Mouse (Mus musculus) bone marrow, adult 2 months (tissue): ENCODE measurements around the gene Ptpa. TPM values are rescaled to one million over a fixed set of nuclear protein-coding genes. Genes with fewer than 3 reads are reported as not detected.

Source experiments
- H3K27ac ChIP-seq: fragments of 200-500 bp; 2 replicates; pipeline ENCODE4 v1.5.1; 2012; ENCODE audit warnings: low read depth, mild to moderate bottlenecking, control low read depth, inconsistent platforms, low read length; ENCODE audit not compliant: control insufficient read depth, poor library complexity, insufficient read depth
- H3K4me1 ChIP-seq: fragments of 200-500 bp; 2 replicates; pipeline ENCODE4 v1.6.1; 2011; ENCODE audit warnings: low read length; ENCODE audit not compliant: control insufficient read depth, insufficient read depth
- H3K4me3 ChIP-seq: fragments of 200-500 bp; replicated peaks from 2 replicates; pipeline ENCODE3; 2011; ENCODE audit warnings: mild to moderate bottlenecking, low read depth, low read length, control low read depth; ENCODE audit not compliant: control insufficient read depth
- CTCF ChIP-seq: fragments of 200-500 bp; IDR thresholded peaks from 2 replicates; pipeline ENCODE4 v1.5.1; 2011; ENCODE audit warnings: low read length, control low read depth; ENCODE audit not compliant: control insufficient read depth, insufficient read depth
- POLR2A ChIP-seq: fragments of 200-500 bp; IDR thresholded peaks from 2 replicates; pipeline ENCODE4 v1.6.1; 2011; ENCODE audit warnings: low read depth, mild to moderate bottlenecking, control low read depth, low read length, borderline replicate concordance; ENCODE audit not compliant: control insufficient read depth
- WGBS: fragments of 180-500 bp; shearing (Covaris S2); methylation state at CpG from one replicate; pipeline ENCODE4 v1.1.7; 2018; 5-methylcytosine and 5-hydroxymethylcytosine counted together
- polyA plus RNA-seq: library from polyadenylated mRNA; stranded (reverse); fragments of >200 nt; gene quantifications from 2 replicates; pipeline ENCODE4 v1.2.4, GENCODE M21; 2011; ENCODE audit warnings: low replicate concordance; ENCODE audit not compliant: missing spikeins, insufficient read depth, insufficient read length

Gene Ptpa
- polyA plus RNA-seq, result 199 and 273 TPM in 2 replicates

DNA sequence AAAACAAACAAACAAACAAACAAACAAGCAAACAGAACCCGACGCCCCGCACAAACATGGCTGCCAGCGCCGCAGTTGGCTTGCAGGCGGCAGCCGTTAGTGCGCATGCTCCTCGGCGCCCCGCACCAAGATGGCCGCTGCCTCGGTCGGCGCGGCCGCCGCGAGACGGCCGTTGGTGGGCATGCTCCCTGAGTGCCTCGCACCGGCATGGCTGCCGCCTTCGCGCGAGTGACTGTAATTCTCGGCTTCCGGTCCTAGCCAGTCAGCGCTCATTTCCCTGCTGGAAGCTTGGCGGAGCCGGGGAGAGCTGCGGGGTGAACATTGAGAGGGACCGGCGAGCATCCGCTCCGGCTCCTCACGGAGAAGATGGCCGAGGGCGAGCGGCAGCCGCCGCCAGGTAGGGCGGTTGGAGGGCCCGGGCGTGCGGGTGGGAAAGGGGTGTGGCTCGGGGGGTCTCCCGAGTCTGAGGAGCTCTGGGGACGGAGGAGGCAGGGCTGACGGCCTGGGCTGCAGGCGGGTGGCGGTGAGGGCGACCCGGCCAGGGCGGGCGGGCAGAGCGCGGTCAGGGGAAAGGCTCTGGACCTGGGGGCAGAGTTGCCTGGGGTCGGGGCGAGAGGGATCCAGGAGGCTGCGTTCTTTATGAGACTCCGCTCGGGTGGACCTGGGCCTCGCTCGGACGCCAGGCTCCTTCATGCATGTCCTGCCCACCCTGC is at the start of gene Ptpa:
Gene Ptpa, plus strand, starts transcription at position 104 of the 713 bp plus-strand sequence.
- WGBS, result under 1% methylated on average over 67 of the region's 67 CpGs
- TF ChIP-seq CTCF (no peak), POLR2A (peak; percentile 99)
- Histone ChIP-seq H3K4me1 (no peaks in the 10 kb centered on the region; the same call in 1 of the 2 replicates), H3K27ac (peak within 1 kb of the TSS; percentile 89), H3K4me3 (peak within 1 kb of the TSS; percentile 99)

DNA sequence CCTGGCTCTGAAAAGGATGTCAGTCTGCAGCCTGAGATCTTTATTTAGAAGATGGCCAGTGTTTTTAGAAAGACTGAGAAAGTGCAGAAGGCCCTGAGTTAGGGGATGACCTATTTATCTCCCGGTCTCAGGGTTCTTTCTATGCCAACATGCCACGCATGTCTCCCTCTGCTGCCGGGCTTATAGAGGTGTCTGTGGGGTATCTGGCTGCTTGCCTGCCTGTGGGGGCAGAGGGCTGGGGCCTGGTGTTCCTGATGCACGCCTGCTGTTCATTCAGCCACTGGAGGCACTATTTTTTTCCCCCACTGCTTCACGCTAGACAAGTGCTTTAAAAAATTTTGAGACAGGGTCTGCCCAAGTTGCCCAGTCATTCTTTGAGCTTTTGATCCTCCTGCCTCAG is 49.6 kb upstream of the Ptpa start:
- TF ChIP-seq POLR2A (no peak), CTCF (no peak)
- Histone ChIP-seq H3K4me1 (peaks cover 2% of the 10 kb centered on the region; the same call in 1 of the 2 replicates), H3K4me3 (no peak overlapping the region), H3K27ac (no peak overlapping the region)
- WGBS, result 50% methylated on average over 5 of the region's 5 CpGs

DNA sequence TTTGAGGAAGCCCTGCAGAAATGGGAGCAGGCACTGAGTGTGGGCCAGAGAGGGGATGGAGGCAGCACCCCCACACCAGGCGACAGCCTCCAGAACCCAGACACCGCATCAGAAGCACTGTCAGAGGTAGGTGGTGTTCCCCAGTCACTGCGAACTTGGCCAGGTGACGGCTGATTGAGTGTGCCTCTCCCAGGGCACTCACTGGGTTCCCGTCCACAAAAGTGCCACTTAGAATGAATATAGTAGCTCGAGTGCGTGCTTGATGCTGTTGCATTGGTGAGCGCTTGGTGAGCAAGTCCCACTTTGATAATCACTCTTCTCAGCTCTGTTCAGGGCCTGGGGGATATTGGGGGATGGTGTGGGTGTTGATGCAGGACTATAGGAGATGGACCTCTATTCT is 44.3 kb upstream of the Ptpa start:
- WGBS, result 90% methylated on average over 8 of the region's 8 CpGs
- TF ChIP-seq POLR2A (no peak), CTCF (no peak)
- Histone ChIP-seq H3K27ac (no peak overlapping the region), H3K4me1 (no peaks in the 10 kb centered on the region), H3K4me3 (no peak overlapping the region)

DNA sequence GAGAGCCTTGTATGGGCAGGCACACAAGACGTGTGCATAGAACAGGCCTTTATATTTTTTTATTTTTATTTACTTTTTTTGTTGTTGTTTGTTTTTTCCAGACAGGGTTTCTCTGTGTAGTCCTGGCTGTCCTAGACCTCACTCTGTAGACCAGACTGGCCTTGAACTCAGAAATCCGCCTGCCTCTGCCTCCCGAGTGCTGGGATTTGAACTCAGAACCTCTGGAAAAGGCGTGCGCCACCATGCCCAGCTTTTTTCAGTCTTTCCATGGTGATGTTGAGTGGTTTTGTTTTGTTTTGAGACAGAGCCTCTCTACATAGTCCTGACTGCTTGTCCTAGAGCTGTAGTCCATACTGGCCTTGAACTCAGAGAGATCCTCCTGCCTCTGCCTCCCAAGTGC is 43.1 kb upstream of the Ptpa start:
- no peaks in the 10 kb centered on the region for H3K4me1 ChIP-seq
- 94% methylated on average over 5 of the region's 5 CpGs for WGBS
- H3K4me3 ChIP-seq, result no peak overlapping the region
- H3K27ac ChIP-seq, result no peak overlapping the region
- no peak for TF ChIP-seq POLR2A
- TF ChIP-seq CTCF, result no peak

DNA sequence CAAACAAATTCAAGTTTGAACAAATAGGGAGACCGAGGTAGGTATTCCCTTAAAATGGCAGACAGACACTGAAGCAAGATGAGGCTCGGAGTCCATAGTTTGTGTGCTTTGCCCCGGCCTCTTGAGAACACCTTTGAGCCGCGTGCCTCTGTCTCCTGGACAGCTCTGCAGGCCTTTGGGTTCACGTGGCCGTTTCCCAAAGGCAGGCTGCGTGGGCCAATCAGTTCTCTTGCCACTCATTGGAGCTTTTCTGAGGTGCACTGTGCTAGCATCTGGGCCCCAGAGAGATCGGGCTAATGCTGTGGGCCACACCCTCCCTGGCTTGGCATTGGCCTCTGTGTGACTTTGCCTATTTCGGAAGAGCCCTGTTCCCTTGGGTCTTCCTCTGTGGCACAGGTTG is 39.9 kb upstream of the Ptpa start:
- Histone ChIP-seq H3K27ac (no peak overlapping the region), H3K4me3 (no peak overlapping the region), H3K4me1 (no peaks in the 10 kb centered on the region)
- TF ChIP-seq CTCF, result no peak
- no peak for TF ChIP-seq POLR2A
- WGBS, result 84% methylated on average over 10 of the region's 10 CpGs

DNA sequence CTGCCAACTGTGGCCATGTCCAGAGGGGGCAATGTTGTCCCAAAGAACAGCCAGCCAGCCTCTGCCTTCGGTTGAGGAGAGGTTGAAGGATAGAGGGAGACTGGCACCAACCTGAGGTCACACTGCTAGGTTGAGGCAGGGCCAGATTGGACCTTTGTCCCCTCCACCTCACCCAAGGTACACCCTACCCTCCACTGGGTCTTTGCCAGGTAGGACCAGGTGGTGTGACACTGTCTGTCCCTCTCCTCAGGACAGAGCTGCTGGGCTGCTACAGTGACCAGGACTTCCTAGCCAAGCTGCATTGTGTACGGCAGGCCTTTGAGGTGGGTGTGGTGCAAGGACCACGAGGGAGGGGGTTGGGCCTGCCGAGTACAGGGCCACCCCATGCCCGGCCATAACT is 38.1 kb upstream of the Ptpa start:
- Histone ChIP-seq H3K27ac (no peak overlapping the region), H3K4me3 (no peak overlapping the region), H3K4me1 (no peaks in the 10 kb centered on the region)
- WGBS, result 80% methylated on average over 5 of the region's 5 CpGs
- TF ChIP-seq CTCF (peak; percentile 9; the same call in 1 of the 2 replicates), POLR2A (no peak)

DNA sequence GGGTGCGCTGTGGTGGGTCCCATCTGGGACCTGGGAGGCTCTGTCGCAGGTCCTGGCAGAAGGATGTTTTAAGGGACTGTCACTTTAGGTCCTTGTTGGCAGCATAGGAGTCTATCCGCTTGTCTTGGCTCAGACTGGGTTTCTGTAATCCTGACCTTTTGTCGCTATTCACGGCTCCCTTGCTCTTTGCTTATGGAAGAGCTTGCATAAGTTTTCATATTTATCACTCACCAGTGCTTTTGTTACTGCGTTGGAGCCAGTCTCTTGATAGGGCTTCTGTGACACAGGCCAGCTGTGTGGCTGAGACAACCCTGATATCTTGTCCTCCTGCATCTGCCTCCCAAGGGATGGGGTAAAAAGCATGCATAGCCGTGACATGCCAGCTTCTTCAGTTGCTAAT is 36.5 kb upstream of the Ptpa start:
- 85% methylated on average over 7 of the region's 7 CpGs for WGBS
- Histone ChIP-seq H3K4me1 (no peaks in the 10 kb centered on the region), H3K4me3 (no peak overlapping the region), H3K27ac (peak overlapping the region; percentile 22; the same call in 1 of the 2 replicates)
- TF ChIP-seq POLR2A (no peak), CTCF (no peak)

DNA sequence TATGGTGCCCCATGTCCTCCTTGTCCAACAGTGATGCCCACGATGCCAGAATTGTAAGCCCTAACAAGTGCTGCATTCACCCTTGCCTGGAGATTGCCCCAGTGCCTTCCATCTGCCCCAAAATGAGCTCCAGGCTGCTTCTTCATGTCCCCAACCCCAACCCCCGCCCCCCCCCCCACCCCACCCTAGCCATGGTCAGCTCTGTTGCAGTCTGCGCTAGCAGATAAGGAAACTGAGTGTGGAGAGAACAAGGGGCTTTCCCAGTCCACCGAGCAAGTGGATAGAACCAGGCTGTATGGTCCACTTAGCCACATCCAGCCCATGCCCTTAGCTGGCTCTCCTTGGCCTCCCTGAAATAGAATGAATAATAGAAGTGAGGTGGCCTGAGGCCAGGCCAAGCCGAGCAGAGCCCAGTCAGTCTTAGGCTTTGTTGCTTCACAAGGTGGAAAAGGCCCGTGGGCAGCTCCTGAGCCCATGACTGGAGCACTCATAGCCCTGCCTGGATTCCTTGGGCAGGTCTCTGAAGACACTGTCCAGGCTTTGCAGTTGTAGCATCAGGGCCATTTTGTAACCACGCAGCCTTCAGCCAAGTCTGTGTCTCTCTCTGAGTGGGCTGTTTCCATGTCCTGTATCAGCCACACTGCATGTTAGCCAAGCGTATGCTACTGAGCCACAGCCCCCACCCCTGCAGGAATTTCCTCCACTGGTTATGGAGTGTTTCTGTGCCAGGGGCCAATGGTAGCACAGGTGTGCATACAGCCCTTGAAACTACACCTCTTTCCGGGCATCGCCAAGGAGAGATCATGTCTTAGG is 35.1 kb upstream of the Ptpa start:
- H3K4me1 ChIP-seq, result no peaks in the 10 kb centered on the region
- peak overlapping the region; percentile 46 for H3K27ac ChIP-seq
- TF ChIP-seq POLR2A (no peak), CTCF (no peak)
- 70% methylated on average over 10 of the region's 10 CpGs for WGBS
- no peak overlapping the region for H3K4me3 ChIP-seq

DNA sequence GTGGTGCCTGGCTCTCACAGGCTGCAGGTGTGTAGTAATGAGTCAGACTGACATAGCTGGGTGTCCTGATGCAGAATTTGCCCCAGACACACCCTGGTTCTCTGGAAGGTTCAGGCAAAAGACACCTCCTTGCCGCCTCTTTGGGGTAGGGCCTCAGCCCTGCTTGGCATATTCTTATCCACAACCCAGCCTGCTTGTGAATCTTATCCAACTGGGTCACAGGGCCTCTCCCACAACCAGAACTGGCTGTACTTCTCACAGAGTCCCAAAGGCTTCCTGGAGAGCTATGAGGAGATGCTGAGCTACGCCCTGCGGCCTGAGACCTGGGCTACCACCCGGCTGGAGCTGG is 34.5 kb upstream of the Ptpa start:
- Histone ChIP-seq H3K4me1 (no peaks in the 10 kb centered on the region), H3K27ac (peak overlapping the region; percentile 46), H3K4me3 (no peak overlapping the region)
- WGBS, result 73% methylated on average over 4 of the region's 4 CpGs
- TF ChIP-seq CTCF (no peak), POLR2A (no peak)
